Mouse (Mus musculus): Measurements from ENCODE around the gene 1700017D01Rik.

DNA sequence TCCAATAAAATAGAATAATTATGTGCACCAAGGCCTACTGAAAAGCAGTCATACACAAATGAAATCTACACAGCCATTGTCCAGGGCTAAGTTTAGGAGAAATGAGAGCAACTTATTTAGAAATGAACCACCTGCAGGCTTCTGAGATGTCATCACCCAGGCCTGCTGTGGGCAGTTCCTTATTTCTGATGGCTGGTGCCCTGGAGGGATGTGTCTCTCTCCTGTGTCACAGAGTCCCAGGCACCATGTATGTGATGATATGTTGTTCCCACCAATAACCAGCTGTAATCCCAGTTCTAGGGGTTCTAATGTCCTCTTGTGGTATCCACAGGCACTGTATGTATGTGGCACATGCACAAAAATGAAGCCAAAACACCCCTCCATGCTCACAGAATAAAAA, 70.7 kb downstream of the 1700017D01Rik start:
- no peak for TF ChIP-seq USF1 (IDR thresholded peaks at IDR 0.05; ENCODE audit: low read depth)
- no peak for TF ChIP-seq CTCF (IDR thresholded peaks at IDR 0.05; ENCODE audit: control insufficient read depth, insufficient read depth, insufficient read length)
